Mouse (Mus musculus): ENCODE data around the gene Tvp23b.

- no peak for TF ChIP-seq USF2 (IDR thresholded peaks at IDR 0.05; ENCODE audit: borderline replicate concordance in 1 of 2, insufficient read depth in 1 of 2, low read depth in 1 of 2, low read length in 2 of 2)
- no peak for TF ChIP-seq CTCF (IDR thresholded peaks at IDR 0.05 in 2 of 3, conservative IDR thresholded peaks at IDR 0.05 in 1 of 3; ENCODE audit: control insufficient read depth in 1 of 3, insufficient read depth in 1 of 3, low read depth in 2 of 3, low read length in 3 of 3, poor library complexity in 1 of 3, severe bottlenecking in 1 of 3)
- no peak for TF ChIP-seq EP300 (IDR thresholded peaks at IDR 0.05; ENCODE audit: low read depth in 1 of 2, low read length in 2 of 2)
- no peak for TF ChIP-seq USF1 (IDR thresholded peaks at IDR 0.05; ENCODE audit: low read depth, low read length)
- TF ChIP-seq POLR2A (IDR thresholded peaks at IDR 0.05; ENCODE audit: control insufficient read depth in 1 of 2, insufficient read depth in 1 of 2, low read depth in 1 of 2, low read length in 2 of 2, poor library complexity in 1 of 2) = no peak
- no peak for TF ChIP-seq NELFE (IDR thresholded peaks at IDR 0.05; ENCODE audit: low read depth, low read length)
- TF ChIP-seq ZNF384 (IDR thresholded peaks at IDR 0.05; ENCODE audit: low read depth, low read length) = no peak
- no peak for TF ChIP-seq RCOR1 (IDR thresholded peaks at IDR 0.05; ENCODE audit: low read depth, low read length)
Measured at GRCm38 (mm10) chr11:62877391-62877790, 1.9 kb upstream of the Tvp23b start.

All from MEL (cell line).